Mouse (Mus musculus) lung, postnatal 10 days (tissue): ENCODE data around the gene Col27a1.

Source experiments
- DNase-seq: peaks from one replicate; pipeline ENCODE4 v3.0.0; 2021

The Col27a1 gene

DNA sequence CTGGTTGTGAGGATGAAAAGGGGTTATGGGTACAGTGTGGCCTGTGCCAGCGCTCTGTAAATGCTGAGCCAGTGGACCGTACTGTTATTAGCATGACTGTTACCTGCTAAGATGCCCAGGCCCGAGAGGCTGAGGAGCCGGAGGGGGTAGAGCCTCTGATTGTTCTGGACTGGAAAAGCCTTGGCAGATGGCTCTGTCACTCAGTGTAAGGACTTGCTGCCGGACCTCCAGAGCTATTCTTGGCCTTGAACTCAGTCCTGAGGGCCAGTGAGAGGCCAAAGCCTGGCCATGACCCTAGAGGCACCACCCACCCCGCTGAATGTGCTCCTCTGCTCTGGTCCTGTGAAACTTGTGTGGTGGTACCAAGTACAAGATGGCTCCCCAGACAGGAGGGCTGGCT lies 52.5 kb downstream of the Col27a1 start:
- DNase-seq: no peak

DNA sequence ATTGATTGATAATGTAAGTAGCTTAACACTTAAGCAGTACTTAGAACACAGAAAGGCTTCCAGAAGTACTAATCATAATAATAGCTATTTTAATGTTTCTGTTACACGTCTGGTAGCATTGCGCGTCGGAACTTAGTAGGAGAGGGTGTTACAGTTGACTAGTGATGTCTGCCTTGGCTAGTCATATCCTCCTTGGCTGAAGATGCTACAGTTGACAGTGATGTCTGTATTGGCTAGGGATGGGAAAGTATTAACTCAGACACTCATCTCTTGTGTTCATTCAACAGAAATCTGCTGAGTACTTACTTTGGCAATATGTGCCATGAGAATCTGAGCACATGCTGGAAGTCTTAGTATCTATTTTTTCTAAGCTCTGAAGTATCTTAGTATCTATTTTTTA lies 53.3 kb downstream of the Col27a1 start:
- DNase-seq: no peak

DNA sequence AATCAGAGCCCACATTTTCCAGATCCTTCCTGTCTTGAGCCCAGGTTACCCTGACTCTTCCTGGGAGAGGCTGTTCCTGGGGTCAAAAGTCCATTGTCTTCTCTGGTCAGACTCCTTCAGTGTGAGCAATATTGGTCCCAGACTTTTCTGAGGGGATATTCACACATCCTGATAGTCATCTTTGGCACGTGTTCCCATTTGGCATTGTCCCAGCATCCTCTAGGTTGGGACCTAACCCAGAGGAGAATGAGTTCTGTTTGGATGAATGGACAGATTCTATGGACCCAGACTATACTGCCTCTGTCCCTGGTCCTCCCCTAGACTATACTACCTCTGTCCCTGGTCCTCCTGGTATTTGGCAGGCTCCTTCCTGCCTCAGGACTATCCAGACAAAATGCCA lies 53.8 kb downstream of the Col27a1 start:
- no peak for DNase-seq

DNA sequence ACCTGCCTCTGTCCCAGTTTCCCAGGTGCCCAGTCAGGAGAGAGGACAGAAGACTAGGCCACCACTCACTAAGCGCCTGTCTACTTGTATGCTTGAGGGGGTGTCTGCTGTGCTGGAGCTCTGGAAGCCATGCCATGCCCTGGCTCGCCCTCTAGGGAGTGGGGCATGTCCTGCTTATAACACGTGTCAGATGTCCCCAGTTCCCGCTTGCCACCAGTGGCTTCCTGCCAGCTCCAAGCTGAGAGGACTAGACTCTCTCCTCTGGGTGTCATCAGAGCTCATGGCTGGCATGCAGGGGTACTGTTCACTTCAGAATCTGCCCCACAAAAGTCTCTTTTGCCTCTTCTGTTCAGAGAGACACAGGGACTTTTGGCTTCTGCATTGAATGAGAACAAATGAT lies 55.0 kb downstream of the Col27a1 start:
- DNase-seq: peak; percentile 20

DNA sequence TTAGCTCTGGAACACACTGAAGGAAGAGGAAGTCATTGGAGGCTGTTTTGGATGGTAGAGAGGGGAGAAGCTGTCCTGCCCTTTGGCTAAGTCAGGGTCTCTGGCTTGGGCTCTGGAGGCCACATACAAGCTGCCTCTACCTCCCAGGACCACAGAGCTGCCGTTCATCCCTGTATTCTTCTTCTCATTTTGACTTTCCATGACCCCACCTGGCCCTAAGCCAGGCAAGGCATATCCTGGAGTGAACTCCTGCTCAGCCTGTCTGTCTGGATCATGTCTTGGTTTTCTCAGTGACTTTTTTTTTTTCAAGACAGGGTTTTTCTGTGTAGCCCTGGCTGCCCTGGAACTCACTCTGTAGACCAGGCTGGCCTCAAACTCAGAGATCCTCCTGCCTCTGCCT lies 60.7 kb downstream of the Col27a1 start:
- peak; percentile 39 for DNase-seq

DNA sequence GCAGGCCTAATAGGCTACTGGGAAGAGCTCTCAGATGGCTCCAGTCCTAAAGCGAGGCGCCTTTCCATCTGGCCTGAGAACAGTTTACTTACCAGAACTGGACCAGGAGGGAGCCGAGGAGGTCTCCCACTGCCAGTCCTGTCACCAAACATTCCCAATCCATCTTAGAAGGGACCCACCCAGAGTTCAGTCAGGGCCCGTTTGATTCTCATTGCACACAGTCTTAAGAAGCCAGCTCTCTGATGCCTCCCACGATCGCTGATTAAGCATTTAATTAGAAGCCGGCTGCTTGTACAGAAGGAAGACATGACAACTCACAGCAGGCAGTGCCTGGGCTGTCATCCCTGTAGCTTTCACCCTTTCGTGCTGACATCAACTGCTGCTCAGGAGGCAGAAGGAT lies 61.4 kb downstream of the Col27a1 start:
- DNase-seq: peak; percentile 55

DNA sequence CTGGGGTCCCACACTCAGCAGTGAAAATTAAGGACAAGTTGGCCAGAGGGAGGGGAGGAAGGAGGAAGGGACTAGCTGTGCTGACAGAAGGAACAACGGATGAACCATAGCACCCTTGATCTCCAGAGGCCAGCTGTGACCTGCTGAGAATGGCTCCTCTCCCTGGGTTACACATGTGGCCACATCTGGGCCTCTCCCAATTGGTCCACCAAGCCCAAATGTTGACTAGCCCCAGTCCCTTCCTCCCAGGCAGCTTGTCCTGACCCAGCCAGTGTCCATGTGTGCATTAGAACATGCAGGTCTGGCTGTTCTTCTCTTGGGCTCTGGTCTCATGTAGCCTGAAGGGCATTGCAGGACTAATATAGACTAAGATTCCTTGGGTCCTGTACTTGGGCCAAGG lies 62.8 kb downstream of the Col27a1 start:
- no peak for DNase-seq

DNA sequence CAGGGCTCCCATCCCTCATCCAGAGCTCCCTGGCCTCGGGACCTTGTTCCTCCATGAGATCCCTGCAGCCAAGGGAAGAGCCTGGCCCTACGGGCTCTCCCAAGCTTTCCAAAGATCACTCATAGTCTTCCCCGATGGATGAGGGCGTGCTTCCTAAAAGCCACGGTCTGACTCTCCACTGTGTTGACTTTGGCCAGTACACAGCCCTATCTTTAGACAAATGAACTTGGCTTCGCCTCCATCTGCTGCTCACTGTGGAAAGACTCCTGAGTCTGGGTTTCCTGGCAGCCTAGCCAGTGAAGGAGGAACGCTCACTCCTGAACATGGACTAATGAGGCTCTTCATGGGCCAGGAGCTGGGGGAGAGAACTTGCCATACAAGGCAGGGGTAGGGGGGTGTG lies 65.0 kb downstream of the Col27a1 start:
- DNase-seq: peak; percentile 56

DNA sequence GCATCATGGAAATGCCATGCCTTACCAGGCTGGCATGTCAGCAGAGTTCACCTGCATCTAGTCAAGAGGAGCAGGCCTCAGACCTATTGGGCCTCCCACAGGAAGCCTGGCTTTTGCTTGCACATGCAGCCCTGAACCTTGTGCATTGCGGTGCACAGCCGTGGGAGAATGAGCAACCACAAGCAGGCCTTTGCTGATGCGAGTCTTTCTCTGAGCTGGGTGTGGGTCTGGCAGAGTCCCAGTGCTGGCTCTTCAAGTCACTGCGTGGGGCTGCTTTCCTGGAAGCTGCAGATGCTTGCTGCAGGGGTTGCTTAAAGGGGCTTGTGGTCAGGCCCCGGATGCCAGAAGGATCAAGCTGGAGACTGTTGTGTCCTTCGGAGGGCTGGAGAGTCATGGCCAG lies 67.9 kb downstream of the Col27a1 start:
- peak; percentile 44 for DNase-seq

DNA sequence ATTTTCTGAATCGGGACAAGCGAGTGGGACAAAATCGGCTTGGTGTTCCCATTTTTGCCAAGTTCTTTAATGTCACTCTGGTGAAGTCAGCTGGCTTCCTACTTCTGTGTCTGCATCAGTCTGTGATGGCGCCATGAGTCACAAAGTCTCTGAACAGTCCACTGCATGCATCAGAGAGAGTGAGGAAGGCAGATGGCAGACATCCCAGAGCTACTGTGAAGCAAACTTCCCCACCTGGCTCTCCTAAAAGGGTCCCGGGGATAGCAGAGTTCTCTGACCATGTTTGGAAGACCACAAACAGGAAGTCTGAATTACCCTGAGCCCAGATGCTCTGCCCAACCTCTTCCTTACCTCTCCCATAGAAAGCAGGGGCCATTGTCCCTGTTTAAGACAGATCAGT lies 69.5 kb downstream of the Col27a1 start:
- no peak for DNase-seq

DNA sequence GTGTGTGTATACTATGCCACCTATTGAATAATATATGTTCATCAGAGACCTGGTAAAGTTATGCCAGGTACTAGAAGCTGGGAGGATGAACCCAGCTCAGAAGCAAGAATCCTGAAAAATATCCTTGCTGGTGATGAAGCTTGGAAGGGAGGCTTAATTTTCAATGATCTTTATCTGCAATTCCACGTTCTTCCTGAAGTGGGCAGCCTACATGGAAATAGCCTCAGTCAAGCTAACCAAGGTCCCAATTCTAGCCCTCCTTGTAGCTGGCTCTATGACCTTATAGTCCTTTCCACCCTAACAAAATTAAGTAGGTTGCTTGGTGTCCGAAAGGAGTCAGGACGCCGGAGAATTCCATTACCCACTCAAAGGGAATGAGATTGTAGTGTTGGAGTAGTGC lies 72.2 kb downstream of the Col27a1 start:
- DNase-seq: no peak

DNA sequence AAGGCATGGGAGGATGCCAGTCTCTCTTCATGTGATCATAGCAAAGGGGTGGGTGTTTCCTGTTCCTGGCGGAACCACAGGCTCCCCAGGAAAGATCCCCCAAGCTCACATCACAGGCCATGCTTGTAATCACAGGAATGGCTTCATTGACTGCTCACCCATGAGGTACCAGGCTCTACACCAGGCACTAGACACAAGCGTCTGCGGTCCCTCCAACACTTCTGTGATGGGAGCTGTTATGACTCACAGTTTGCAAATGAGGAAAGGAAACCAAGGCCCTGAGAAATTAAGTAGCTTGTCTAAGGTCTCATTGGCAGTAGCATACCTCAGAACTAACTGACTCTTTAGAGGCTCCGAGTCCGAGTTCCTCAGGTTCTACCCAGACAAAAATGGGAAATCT lies 74.7 kb downstream of the Col27a1 start:
- DNase-seq: no peak

DNA sequence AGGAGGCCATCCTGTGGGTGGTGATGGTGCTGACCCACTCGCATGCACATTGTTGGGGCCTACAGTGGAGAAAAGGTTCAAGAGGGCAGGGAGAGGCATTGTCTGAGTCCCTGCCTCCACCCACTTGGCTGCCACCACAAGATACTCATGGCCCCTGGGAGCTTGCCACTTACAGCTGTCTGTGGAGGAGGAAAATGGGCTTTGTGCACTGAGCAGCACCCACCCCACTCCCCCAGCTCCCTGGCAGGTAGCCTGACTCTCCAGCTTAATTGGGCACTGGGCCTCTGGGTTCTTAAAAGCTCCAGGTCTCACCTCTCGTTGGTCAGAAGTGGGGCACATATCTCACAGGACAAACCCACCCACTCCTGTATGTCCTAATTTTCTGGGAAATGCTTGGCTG lies 76.3 kb downstream of the Col27a1 start:
- DNase-seq: peak; percentile 76

DNA sequence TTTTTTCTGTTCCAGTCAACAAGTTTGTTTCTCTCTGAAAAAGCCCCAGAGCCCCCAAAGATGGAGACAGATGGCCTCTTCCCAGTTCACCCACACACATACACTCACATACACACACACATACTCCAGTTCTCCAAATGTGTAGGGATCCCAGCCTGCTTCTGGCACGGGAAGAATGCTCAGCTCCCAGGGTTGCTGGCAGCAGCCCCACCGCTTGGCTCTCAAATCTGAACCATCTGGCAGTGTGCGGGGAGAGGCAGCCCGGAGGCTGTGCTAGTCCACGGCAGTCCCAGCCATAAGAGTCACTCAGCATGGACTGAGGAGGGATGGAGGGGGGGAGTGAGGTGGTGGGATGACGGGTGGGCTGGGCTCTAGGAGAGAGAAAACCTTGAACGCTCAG lies 77.3 kb downstream of the Col27a1 start:
- DNase-seq: peak; percentile 93

DNA sequence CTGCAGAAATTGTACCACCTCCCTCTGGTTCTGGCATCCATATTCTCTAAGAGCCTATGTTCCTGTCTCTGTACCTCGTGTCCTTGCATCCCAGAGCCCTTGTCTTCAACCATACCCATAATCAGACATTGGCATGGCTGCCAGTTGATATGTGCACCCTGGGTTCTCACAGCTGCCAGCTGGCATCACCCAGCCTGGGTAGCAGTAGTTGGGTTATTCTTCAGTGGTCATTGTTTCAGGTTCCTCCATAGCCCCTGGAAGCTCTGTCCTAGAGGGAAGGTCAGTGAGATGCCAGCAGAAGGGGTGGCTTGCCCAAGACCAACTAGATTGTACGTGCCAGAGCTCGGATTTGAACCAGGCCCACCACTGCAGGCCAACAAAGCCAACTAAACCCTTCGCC lies 77.9 kb downstream of the Col27a1 start:
- DNase-seq: no peak

DNA sequence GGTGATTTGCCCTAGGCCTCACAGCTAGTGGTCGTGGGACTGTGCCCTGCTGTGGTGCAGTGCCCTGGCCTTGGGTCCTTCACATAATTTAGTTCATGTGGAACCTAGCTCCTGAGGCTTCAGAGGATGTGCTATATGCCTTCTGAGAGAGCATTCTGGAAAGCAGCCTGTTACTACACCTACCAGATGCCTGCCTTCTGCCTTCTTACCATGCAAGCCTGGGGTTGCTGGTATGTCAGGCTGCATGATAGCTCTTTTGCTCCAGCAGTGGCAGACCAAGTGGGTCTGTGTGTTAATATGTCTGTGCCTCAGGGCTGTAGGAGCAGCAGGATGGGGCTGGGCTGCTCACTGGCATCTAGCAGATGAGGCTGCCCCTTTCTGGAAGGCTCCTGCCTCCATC lies 81.8 kb downstream of the Col27a1 start:
- no peak for DNase-seq

DNA sequence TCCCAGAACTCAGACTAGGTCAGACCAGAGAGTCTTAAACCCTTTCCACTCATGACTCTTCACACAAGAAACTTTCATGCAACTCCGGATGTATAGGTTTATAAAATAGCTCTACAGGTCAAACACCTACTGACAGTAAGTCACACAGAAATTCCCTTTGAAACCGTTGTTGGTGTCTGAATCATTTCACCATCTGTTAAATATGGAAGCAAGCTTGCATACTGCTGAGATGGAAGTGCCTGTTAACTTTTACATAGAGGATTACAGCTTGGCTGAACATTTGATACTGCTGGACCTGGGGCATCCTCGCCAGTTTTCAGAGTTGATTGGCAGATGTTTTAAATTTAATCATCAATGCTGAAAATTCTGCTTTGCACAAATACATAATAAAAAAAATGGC lies 82.5 kb downstream of the Col27a1 start:
- DNase-seq: no peak

DNA sequence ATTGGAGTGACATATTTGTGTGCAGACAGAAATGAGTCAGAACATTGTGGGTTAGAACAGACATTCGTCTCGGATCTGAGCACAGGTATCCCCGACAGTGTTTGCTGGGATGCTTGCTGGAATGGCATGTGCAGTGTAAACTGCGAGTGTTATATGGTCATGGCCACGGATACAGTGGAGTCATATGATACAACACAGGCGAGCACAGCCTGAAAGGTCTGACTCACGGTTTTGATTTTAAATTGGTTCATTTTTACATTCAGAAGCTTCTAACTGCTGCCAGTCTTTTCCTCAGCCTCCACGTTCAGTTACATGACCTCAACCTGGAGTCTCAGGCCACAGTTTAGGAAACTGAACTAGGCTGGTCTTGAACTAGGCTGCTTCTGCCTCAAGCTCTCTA lies 83.1 kb downstream of the Col27a1 start:
- no peak for DNase-seq

DNA sequence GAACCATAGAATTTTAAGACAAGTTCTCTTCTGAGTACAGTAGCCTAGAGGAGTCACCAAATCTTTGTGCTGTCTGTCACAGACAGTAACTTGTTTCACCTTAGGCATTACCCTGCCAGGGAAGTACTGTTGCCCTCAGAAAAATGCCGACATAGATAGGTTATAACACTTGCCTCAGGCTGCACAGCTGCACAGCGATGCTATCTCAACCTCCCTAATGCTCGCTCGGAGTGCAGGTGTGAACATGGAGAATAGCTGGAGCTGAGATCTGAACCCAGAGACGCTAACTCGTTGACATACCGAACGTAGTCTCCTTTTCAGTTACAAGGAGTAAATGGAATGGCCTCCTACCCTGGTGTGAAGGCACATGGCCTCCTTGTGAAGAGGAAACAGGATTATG lies 84.4 kb downstream of the Col27a1 start:
- no peak for DNase-seq

DNA sequence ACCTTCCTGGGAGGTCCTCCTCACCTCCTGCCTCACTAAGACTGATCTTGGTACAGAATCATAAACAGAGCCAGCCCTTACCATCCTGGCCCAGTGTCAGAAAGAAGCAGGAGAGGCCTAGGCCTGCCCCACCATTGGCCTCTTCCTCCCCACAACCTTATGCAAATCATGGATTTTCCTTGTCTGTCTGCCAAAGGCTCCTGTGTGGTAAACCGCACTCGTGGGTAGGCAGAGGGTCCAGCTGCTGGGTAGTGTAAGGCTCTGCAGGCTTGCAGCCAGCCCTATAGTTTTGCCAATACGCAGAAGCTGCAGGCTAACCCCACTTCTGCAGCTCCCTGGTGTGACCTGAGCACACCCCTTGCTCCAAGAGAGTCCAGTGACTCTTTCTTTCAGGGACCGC lies 88.8 kb downstream of the Col27a1 start:
- no peak for DNase-seq

DNA sequence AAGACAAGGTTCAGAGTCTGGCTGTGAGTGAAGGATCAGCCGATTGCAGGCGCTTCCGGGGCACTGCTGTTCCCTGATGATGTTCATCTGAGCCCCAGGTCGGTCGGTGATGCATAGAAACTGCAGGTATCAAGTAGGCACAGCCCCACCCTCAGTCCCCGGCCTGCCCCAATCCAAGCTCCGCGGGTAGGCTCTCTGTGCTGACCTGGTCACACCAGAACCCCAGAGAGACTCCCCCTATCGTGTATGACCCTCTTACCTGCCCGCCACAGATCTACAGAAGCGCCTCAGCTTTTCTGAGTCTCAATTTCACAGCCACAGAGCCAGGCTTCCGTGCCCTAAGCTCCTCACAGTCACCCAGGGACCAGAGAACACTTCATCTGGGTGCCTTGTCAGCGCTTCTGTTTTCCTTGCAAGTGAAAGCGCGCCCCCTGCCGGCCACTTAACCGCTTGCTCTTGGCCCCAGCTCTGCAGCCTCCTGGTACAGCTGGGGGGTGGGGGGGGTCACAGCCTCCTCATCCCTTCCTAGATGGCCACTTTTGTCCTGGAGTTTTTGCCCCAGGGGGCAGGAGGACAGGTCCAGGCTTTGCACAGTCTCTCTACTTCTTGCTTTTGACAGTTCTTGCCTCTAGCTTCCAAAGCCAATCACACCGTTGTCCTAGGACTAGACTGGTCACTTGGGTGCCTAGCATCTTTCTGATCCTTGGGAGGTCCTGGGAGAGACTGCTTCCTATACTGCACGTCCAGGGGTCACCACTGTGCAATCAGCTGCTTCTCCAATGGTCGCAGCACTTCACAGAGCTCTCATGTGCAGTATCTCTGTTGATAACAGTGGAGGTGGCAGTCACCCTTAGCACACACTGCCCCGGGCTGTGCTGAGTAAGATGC lies 93.6 kb downstream of the Col27a1 start:
- DNase-seq: peak; percentile 94

DNA sequence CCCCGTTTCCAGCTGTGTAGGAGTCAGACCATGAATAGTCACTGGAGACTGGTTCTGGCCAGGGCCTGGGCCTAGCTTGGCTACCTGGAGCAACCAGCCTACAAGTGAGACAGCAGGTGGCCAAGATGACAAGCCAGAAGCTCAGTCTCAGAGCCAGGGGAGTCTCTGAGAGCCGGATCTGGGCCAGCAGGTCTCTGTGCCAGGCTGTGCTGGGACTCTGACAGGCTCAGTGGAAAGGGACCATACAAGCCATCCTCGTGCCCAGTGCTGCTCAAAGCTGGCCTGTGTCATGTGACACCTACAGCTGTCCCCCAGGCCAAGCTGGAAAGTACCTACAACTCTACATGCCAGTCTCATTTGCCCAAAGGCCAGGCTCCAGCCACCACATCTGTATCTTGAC lies 94.5 kb downstream of the Col27a1 start:
- no peak for DNase-seq

DNA sequence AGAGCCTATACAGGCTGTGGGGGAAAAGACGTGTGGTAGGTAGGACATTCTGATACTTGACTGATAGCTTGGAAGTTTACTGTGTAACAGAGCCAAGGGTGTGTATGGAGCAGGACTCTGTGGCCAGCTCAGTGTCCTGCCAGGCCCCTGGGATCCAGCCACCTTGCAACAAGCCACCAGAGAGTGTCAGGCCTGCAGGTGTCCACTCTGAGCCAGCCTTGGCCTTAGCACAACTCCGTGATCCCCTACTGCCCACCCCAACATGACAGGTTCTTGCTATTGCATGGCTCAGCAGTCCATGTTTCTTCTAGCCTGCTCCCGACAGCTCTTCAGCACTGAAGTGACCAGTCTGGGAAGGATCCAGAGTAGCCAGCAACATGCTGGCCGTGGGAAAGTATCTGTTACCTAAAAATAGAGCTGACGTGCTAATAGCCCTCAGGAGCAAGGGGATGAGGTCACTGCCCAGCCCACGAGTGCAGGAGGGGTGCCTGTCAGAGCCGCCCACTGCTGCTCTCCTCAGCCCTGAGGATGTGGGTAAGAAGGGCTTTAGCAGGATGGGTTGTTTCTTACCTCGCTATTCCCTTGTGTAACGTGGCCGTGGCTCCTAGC lies 96.5 kb downstream of the Col27a1 start:
- DNase-seq: peak; percentile 75

DNA sequence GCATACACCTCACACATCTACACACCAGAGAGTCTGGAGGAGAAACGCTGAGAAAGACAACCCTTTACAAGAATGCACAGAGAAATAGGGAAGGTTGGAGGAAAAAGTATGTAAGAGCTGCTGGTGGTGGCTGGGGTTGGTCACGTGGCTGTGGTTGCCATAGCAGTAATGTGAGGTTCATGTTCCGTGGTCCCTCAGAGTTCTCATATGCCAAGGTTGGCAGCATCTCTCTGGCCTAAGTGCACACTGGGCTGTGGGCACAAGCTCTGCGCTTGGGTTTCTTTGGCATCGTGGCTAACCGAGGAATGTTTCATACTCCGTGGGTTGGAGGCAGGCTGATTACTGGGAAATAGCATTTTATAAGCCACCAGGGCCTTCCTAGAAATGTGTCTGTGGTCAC lies 97.6 kb downstream of the Col27a1 start:
- DNase-seq: no peak

DNA sequence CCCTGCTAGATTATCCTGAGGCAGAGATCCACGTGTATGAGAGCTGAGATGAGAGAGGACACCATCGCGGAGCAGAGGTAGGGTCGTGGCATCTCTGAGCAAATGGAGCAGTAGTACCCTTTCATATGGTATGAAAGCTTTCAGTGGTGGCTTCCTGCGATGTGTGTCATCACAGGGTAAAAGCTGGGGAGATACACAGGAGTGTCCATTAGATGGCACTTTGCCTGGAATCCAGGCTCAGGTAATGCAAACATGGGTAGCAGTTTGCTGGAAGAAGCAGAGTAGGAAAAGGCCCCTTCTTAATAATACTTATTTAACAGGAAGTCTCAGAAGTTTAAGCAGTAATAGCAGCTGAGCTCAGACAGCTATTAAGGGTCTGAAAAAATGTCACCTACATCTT lies 100.3 kb downstream of the Col27a1 start:
- no peak for DNase-seq
